Mouse (Mus musculus): ENCODE results near the gene Sigirr. TPM values are rescaled to one million over a fixed set of nuclear protein-coding genes. Genes with fewer than 3 reads are reported as not detected.
A peak's percentile ranks its signal among the peaks of the same experiment; 100 is the strongest.

The Sigirr gene
- total RNA-seq, 2 experiments from 2014 or later: 2.5 to 2.6 TPM

GRCm38 (mm10) chr7:141047581-141048225 is 52.7 kb downstream of the Sigirr start:
- intact Hi-C loops (cut with DNase I): loop anchor here (1.0 to 2.0 kb wide), 4 partner anchors 39 to 203 kb away; partner anchors contain the start of gene Scgb1c1
- peak; percentile 74 to 87 for DNase-seq (ENCODE audit: low spot score in 2 of 2)

- intact Hi-C loops (cut with DNase I): no loop called here
- no peak for DNase-seq (ENCODE audit: low spot score in 2 of 2)
Observed at GRCm38 (mm10) chr7:141046931-141047580, 53.3 kb downstream of the Sigirr start.

GRCm38 (mm10) chr7:141042539-141042938 is 57.8 kb downstream of the Sigirr start:
- intact Hi-C loops (cut with DNase I): no loop called here
- DNase-seq (ENCODE audit: low spot score in 2 of 2): no peak

GRCm38 (mm10) chr7:141041661-141042060 is 58.7 kb downstream of the Sigirr start:
- DNase-seq (ENCODE audit: low spot score in 2 of 2): peak; percentile 42 to 46
- intact Hi-C loops (cut with DNase I): no loop called here

Other genes with a start within 250 kb of the Sigirr start
- under 1 TPM; 0.93 to 0.99 TPM for gene Gm45785, start 244.2 kb downstream of the Sigirr start, total RNA-seq (2021)
- gene Ric8a, start 243.6 kb downstream of the Sigirr start, total RNA-seq (2021): 10 to 100 TPM; 77.1 to 81.7 TPM
- gene Bet1l, start 243.0 kb downstream of the Sigirr start, total RNA-seq (2021): 10 to 100 TPM; 25.4 to 27.2 TPM
- 100 to 1,000 TPM; 128 to 133 TPM for gene Psmd13, start 218.6 kb downstream of the Sigirr start, total RNA-seq (2021)
- gene Sirt3, start 218.3 kb downstream of the Sigirr start, total RNA-seq (2021): 10 to 100 TPM; 66.2 to 67.2 TPM
- 1 to 10 TPM in 1 of 2 experiments, not detected in 1; 1.6 TPM for gene Cox8b, start 200.1 kb downstream of the Sigirr start, total RNA-seq (2021)
- under 1 TPM; 0.36 to 0.37 TPM for gene Nlrp6, start 179.7 kb downstream of the Sigirr start, total RNA-seq (2021)
- 1 to 10 TPM; 3.8 to 3.9 TPM for gene Pgghg, start 159.2 kb downstream of the Sigirr start, total RNA-seq (2021)
- not detected for gene Ifitm5, start 150.3 kb downstream of the Sigirr start, total RNA-seq (2021)
- gene Gm45717, start 144.6 kb downstream of the Sigirr start, total RNA-seq (2021): not detected
- gene Ifitm2, start 144.6 kb downstream of the Sigirr start, total RNA-seq (2021): 10 to 100 TPM; 11.5 to 15.0 TPM
- gene Ifitm1, start 133.4 kb downstream of the Sigirr start, total RNA-seq (2021): 1 to 10 TPM; 4.7 to 4.9 TPM
- 10 to 100 TPM in 1 of 2 experiments, 1 to 10 TPM in 1; 9.1 to 10.3 TPM for gene Ifitm3, start 89.8 kb downstream of the Sigirr start, total RNA-seq (2021)
- not detected for gene Ifitm6, start 82.6 kb downstream of the Sigirr start, total RNA-seq (2021)
- not detected for gene Gm17387, start 71.4 kb downstream of the Sigirr start, total RNA-seq (2021)
- gene B4galnt4, start 39.5 kb downstream of the Sigirr start, total RNA-seq (2021): 10 to 100 TPM; 92.9 to 93.9 TPM
- gene Pkp3, start 22.4 kb downstream of the Sigirr start, total RNA-seq (2021): under 1 TPM in 1 of 2 experiments, not detected in 1; 0.55 TPM
- gene Ano9, start 17.2 kb upstream of the Sigirr start, total RNA-seq (2021): not detected
- gene Ptdss2, start 21.8 kb upstream of the Sigirr start, total RNA-seq (2021): 10 to 100 TPM; 52.9 to 65.6 TPM
- 10 to 100 TPM; 25.8 to 25.9 TPM for gene Rnh1, start 72.3 kb upstream of the Sigirr start, total RNA-seq (2021)
- gene Hras, start 93.4 kb upstream of the Sigirr start, total RNA-seq (2021): 100 to 1,000 TPM; 249 to 272 TPM
- 1 to 10 TPM; 3.6 to 4.5 TPM for gene Lrrc56, start 93.6 kb upstream of the Sigirr start, total RNA-seq (2021)
- not detected for gene Lmntd2, start 113.5 kb upstream of the Sigirr start, total RNA-seq (2021)
- under 1 TPM in 1 of 2 experiments, not detected in 1; 0.47 TPM for gene Rassf7, start 115.3 kb upstream of the Sigirr start, total RNA-seq (2021)
- gene Phrf1, start 128.2 kb upstream of the Sigirr start, total RNA-seq (2021): 10 to 100 TPM; 65.9 to 66.6 TPM
- gene Irf7, start 165.9 kb upstream of the Sigirr start, total RNA-seq (2021): 1 to 10 TPM in 1 of 2 experiments, not detected in 1; 1.4 TPM
- not detected for gene Cdhr5, start 176.2 kb upstream of the Sigirr start, total RNA-seq (2021)
- gene Sct, start 178.6 kb upstream of the Sigirr start, total RNA-seq (2021): not detected
- gene Drd4, start 191.4 kb upstream of the Sigirr start, total RNA-seq (2021): under 1 TPM; 0.15 to 0.27 TPM
- gene Deaf1, start 227.1 kb upstream of the Sigirr start, total RNA-seq (2021): 100 to 1,000 TPM; 164 to 170 TPM
- 10 to 100 TPM; 23.6 to 30.6 TPM for gene Tmem80, start 227.2 kb upstream of the Sigirr start, total RNA-seq (2021)
- 1 to 10 TPM; 1.3 to 1.8 TPM for gene Eps8l2, start 238.3 kb upstream of the Sigirr start, total RNA-seq (2021)